Mouse (Mus musculus) Patski (cell line): ENCODE data around the gene Eid2. TPM values are rescaled to one million over a fixed set of nuclear protein-coding genes. Genes with fewer than 3 reads are reported as not detected.

Experiments
- ATAC-seq: fragments of 100-300 bp; one replicate; pipeline ENCODE4 v1.8.0; 2021
- CTCF ChIA-PET: fragments of 350-600 bp; sonication (Branson Sonifier 250); formaldehyde crosslinking; loops from one replicate; lab custom pipeline; 2022; ENCODE audit warnings: inconsistent platforms; lab: Charles Lee
- POLR2A ChIA-PET: fragments of 350-600 bp; sonication (Branson Sonifier 250); formaldehyde crosslinking; loops from one replicate; lab custom pipeline; 2022; ENCODE audit warnings: antibody characterized with exemption, inconsistent platforms; lab: Charles Lee
- DNase-seq: peaks from one replicate; pipeline ENCODE4 v3.0.0-alpha.2; 2011; ENCODE audit warnings: low read depth, low spot score
- H3K27me3 ChIP-seq: fragments of 371-371 bp; one replicate; pipeline ENCODE4 v1.5.1; 2021
- CTCF ChIP-seq: fragments of 100-300 bp; IDR thresholded peaks from one replicate; pipeline ENCODE4 v1.5.1; 2021
- in situ Hi-C: fragments of 300-500 bp; cut with MboI; formaldehyde crosslinking; loops from 3 replicates; pipeline ENCODE4 v1.11.1; 2018; ENCODE audit warnings: low pct_unique_long_range_greater_than_20kb, mixed read lengths
- polyA plus RNA-seq: library from polyadenylated mRNA; unstranded; gene quantifications from one replicate; pipeline ENCODE4 v1.2.3, GENCODE M21; 2021

Gene Eid2
- polyA plus RNA-seq, 1 experiment from 2014 or later: 25.4 TPM

DNA sequence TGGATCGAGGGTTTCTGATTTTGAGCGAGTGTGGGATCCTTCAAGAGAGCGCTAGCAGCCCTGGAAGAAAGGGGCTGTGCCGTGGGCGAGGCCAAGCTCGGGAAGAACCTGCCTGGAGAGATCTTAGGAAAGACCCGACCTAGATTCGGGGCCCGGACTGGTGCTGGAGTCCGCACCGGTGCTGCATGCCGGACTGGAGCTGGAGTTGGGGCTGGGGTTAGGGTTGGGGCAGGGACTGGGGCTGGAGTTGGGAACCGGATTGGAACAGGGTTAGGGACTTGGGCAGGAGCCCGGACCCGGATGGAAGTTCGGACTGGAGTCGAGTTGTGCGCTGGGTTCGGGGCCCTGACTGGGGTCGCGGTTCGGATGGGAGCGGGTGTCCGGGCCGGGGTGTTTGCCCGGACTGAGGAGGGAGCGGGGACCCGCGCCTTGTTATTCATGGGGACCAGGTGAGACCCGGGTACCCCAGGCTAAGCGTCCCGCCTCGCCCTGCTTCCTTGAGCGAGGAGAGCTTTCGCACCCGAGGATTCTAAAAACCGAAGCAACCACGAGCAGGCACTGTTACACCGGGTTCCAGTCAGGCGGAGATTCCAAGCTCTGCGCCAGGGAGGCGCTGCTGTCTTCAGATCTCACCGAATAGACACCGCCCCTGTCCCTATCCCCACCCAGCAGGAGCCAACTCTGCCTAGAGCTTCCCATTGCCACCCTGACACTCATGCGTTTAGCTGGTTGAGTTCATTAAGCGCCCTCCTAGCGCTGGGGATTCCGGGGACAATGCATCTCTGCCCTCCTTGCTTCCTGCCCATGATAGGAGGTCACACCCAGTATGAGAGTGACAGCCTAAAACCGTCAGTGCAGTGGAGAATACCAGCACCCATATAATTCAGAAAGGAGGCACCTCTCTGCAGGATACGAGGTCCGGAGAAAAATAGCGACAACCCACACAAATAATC lies 23.2 kb downstream of the Eid2 start, which contains the start of gene Selenov:
TSS of gene Selenov (minus strand) at position 549 of the 953 bp plus-strand sequence.
- ChIA-PET CTCF (interaction anchor here (1.3 kb wide), 2 partner anchors 14 kb away, joined by 3 read pairs; partner anchors contain the start of gene Eid2b), POLR2A (interaction anchor here (0.6 kb wide), 1 partner anchor 13 kb away, joined by 8 read pairs; no protein-coding TSS in a partner anchor)
- peaks cover 42% of the 10 kb centered on the region for H3K27me3 ChIP-seq
- TF ChIP-seq CTCF: no peak
- no peak for ATAC-seq
- in situ Hi-C loops: no loop called here
- no peak for DNase-seq

DNA sequence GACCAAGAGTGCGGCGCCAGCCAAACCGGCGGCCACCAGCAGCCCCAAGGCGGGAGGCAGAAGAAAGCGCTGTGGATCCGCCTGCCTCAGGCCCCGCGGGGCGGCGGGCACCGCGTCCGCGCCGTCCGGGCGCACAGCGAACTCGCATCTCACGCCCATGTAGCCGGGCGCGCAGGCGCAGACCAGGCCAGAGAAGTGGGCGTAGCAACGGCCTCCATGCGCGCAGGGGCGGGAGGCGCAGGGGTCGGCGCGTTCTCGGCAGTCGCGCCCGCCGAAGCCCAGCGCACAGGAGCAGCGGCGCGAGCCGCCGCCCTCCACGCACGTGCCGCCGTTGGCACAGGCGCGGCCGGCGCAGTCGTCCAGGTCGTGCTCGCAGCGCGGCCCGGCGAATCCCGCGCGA lies 26.8 kb downstream of the Eid2 start:
- DNase-seq (no peak), ATAC-seq (peak; percentile 53)
- CTCF ChIA-PET: no interaction called here
- H3K27me3 ChIP-seq: peaks cover 17% of the 10 kb centered on the region
- POLR2A ChIA-PET: no interaction called here
- TF ChIP-seq CTCF: no peak
- in situ Hi-C loops: no loop called here

DNA sequence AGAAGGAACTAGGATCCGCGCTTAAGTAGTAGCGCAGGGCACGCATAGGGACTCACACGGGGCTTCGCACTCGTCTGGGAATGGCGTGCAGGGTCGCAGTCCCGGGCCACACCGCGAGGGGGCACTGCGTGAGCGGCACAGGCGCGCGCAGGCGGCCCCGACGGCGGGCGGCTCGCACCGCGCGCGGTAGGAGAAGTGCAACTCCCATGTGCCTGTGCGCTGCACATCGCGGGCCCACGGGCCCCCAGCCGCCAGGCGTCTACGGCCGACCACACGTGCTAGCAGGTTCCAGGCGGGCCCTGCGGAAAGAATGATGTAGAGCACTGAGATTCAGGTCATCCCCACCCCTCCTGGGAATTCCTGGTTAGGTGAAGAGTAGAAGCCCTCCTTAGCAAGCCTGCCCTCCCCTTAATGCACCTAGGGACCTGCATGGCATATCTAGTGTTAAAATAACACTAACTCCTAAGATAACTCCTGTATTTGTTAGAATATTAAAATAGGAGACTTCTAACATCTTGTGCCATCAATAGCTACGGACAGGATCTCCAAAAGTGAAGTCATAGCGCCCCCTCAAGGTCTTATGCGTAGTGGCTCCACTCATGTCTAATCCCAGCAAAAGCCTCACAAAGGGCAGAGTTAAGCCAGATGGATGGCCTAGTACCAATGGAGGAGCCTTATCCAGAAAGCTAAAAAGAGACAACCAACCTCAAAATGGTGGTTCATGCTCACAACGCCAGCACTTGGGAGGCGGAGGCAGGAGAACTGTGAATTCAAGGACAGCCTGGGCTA lies 31.4 kb downstream of the Eid2 start:
- no peak for DNase-seq
- POLR2A ChIA-PET: no interaction called here
- TF ChIP-seq CTCF: peak; percentile 77
- no peaks in the 10 kb centered on the region for H3K27me3 ChIP-seq
- in situ Hi-C loops: no loop called here
- ATAC-seq: peak; percentile 47
- CTCF ChIA-PET: interaction anchor here (1.0 to 2.4 kb wide), 5 partner anchors 11 to 151 kb away, joined by 3 to 10 read pairs (median 4); partner anchors contain the start of gene Supt5

DNA sequence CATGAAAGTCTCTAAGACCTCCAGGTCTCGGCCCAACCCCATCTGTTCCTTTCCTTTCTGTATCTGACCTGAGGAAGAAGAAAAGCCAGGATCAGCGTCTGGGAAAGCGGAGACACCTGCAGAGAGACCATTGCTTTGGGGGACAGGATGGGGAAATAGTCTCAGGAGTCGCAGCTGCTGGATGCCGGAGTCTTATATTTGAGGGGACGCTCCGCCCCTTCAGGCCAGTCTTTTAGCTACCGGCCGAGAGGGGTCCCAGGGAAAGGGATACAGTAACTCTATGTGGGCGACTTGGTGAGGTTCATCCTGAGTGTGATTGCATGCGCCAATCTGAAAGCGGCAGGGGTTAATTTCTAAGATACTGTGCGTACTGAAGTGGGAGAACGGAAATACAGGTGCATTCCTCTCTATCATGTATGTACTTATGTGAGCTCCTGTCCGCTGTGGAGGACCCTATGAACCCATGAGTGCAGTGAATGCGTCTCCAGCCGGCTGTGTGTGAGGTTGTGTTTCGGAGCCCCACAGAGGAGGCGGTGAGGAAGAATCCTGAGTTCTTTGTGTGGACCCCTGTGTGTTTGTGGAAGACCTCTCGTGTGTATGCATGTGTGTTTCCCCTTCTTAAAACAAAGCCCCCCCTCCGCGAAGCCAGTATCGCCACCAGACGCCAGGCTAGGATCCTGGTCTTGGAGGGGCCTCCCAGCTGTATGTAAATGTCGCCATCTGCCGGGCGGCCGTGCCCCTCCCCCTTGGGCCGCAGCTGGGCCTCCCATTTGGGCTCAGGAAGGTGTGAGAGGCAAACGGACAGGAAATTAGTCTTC lies 34.1 kb downstream of the Eid2 start, which contains the start of gene Dll3:
TSS of gene Dll3 (minus strand) at position 623 of the 818 bp plus-strand sequence.
- ChIA-PET POLR2A (no interaction called here), CTCF (interaction anchor here (1.4 to 1.5 kb wide), 2 partner anchors 9 kb away, joined by 5 read pairs; no protein-coding TSS in a partner anchor)
- ATAC-seq (no peak), DNase-seq (no peak)
- no peaks in the 10 kb centered on the region for H3K27me3 ChIP-seq
- no peak for TF ChIP-seq CTCF
- in situ Hi-C loops: loop anchor here (5.0 kb wide), 1 partner anchor 155 kb away; no protein-coding TSS in a partner anchor

DNA sequence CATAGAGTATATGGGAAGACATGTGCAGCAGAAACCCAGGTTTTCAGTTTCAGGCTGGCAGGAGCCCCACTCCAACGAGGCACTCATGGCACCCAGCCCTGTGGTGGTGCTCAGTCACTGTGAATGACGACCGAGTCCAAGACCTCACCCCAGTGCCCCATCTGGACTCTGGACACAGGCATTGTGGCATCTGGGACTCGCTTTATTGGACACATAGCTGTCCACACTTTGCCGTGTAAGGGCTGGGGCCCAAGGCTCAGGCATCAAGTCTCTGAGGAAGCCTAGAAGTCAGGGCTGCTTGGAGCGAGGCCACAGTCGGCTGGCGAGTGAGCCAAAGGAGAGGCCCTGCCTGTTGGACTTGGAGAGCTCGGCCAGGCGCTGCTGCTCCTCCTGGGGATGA lies 38.0 kb downstream of the Eid2 start:
- H3K27me3 ChIP-seq: no peaks in the 10 kb centered on the region
- ChIA-PET POLR2A (no interaction called here), CTCF (no interaction called here)
- no peak for ATAC-seq
- no peak for TF ChIP-seq CTCF
- in situ Hi-C loops: no loop called here
- DNase-seq: no peak

DNA sequence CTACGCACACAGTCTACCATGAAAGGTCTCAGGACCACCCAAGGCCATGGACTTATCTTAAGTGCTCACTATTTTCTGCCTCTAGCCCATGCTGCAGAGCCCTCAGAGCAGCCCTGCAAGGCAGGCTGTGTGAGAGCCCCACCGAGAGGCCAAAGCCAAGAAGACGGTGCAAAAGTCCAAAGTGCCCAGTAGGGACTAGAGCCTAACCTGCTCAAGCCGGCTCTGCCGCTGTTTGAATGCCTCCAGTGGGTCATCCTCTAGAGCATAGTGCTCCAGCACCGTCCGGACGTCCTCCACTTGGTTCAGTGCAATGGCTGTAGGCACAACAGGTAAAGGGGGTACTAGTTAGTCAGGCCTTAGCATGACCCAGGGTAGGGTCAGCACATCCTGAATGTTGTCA lies 38.5 kb downstream of the Eid2 start:
- ATAC-seq (no peak), DNase-seq (no peak)
- ChIA-PET CTCF (no interaction called here), POLR2A (no interaction called here)
- no peak for TF ChIP-seq CTCF
- H3K27me3 ChIP-seq: no peaks in the 10 kb centered on the region
- in situ Hi-C loops: no loop called here

DNA sequence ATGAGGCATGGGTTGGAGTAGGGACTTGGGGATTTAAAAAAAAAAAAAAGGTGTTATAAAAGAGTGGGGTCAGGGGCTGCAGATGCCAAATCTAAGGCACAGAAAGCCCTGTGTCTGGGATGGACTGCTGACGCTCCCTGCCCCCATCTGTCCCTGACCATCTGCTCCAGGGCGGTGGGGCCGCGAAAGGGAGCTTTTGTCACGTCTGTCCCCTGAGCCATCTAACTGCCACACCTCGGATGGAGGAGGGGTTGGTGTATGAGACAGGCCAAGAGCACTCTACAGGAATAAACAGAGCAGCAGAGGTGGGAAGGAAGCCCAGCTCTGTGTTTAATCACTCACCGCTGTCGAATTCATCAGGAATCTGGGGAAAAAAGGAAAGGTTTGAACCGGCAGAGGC lies 42.1 kb downstream of the Eid2 start:
- TF ChIP-seq CTCF: no peak
- H3K27me3 ChIP-seq: no peaks in the 10 kb centered on the region
- CTCF ChIA-PET: interaction anchor here (1.4 kb wide), 1 partner anchor 8 kb away, joined by 5 read pairs; the partner anchor contains the start of gene Dll3
- no peak for ATAC-seq
- in situ Hi-C loops: no loop called here
- POLR2A ChIA-PET: no interaction called here
- no peak for DNase-seq

DNA sequence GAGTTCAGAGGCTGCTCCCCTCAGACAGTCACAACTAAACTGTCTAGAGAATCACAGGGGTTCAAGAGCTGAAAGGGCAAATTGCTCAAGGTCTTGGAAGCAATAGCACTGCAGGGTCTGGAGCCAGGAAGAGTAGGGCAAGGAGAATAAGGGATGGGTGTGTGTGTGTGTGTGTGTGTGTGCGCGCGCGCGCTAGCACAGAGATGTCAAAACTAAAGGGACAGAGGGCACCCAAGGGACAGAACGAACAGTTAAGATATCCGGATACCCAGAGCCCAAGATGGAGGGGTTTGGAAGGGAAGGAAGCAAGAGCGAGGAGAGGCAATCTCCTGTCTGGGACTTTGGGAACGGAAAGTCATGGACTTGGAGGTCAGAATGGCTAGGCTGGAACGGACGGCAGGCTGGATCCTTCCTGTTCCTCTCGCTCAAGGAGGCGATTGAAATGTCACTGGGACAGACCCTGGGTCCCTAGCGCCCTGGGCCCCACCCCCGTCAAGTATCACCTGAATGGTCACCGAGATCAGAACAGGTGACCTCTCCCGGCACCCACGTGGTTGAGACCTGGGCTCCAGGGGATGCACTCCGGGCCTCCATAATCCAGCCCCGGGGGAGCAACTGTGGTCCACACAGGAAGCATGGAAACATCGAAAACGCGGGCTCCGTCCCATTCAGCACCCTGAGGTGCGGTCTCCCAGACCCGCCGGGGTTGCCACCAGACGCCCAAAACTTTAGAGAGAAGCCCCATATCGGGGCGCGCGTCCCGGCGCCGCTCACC lies 43.7 kb downstream of the Eid2 start:
- ATAC-seq: peak; percentile 27
- ChIA-PET CTCF (interaction anchor here (1.4 kb wide), 1 partner anchor 9 kb away, joined by 5 read pairs; the partner anchor contains the start of gene Dll3), POLR2A (no interaction called here)
- in situ Hi-C loops: no loop called here
- no peaks in the 10 kb centered on the region for H3K27me3 ChIP-seq
- TF ChIP-seq CTCF: no peak
- no peak for DNase-seq

DNA sequence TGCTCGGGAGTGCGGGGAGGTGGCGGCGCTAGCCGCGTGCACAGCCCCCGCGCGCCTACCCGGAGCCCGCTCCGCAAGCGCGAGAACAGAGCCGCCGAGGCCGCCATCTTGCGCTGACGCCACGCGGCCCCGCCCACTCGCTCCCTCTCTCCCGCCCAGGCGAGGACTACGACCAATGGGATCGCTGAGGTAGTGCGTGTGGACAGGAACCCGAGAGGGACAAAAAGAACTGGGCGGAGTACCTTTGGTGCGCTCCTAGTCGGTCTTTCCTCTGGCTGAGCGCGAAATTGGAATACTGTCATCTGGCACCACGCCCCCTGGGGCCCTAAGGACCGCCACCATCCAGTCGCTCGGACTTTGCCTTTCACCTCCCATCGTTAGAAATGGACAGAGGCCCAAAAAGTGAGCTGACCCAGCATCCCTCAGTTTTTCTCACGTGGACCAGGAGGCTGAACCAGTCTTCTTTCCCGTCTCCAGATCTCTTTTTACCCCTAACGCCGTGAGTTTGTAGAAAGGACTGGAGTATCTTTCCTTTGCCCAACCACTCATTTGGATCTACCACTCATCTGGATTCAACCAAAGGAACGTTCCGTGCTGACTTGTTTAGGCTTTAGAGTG lies 44.4 kb downstream of the Eid2 start, which contains the start of gene Timm50:
TSS of gene Timm50 (minus strand) at position 147 of the 618 bp plus-strand sequence.
- DNase-seq: peak; percentile 77
- CTCF ChIA-PET: no interaction called here
- H3K27me3 ChIP-seq: no peaks in the 10 kb centered on the region
- ATAC-seq: peak; percentile 81
- in situ Hi-C loops: no loop called here
- POLR2A ChIA-PET: interaction anchor here (0.6 kb wide), 1 partner anchor 515 kb away, joined by 3 read pairs; no protein-coding TSS in a partner anchor
- TF ChIP-seq CTCF: no peak
